Mouse (Mus musculus): ENCODE measurements at regions not wholly inside any gene's neighbourhood (a gene's known extent, or its start where the extent isn't known, plus 50 kb on each side); places are given as distances from the start of the nearest gene placed in this dataset.

DNA sequence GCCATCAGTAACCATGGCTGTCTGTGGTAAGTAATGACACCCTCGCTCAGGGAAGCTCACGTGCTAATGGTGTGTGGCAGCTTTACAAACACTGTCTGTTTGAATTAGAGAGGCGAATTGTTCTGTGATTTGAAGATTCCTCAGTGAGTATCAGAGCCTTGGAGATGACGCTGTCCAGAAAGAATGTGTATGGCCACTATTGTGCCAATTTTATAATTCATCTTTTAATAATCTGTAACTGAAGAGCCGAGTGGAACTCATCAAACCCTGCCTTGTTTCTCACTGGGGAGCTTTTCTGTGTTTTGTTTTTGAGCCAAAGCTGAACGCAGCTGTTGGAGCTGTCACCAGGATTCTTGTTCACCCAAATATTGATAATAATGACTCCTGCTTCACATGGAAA, 171.7 kb downstream of the Dact1 start:
- TF ChIP-seq CTCF (IDR thresholded peaks at IDR 0.05; ENCODE audit: low read depth, low read length) (no peak), TAL1 (conservative IDR thresholded peaks at IDR 0.05; ENCODE audit: low read depth, low read length) (no peak), GATA1 (IDR thresholded peaks at IDR 0.05; ENCODE audit: borderline replicate concordance, low read length) (no peak)
